Mouse (Mus musculus) heart, embryonic 15.5 days (tissue): ENCODE data around the gene Clasp1. TPM values are rescaled to one million over a fixed set of nuclear protein-coding genes. Genes with fewer than 3 reads are reported as not detected.

Source experiments
- ATAC-seq: fragments of 200-750 bp; cut with Nextera tagmentation; replicated peaks from 2 replicates; pipeline ENCODE4 v1.8.0; 2017; ENCODE audit warnings: low read depth, moderate TSS enrichment; ENCODE audit not compliant: insufficient number of reproducible peaks, insufficient read depth, low FRiP score
- H3K27ac ChIP-seq: fragments of 300-500 bp; sonication (generic); 2 replicates; pipeline ENCODE4 v1.5.1; 2015; ENCODE audit warnings: mild to moderate bottlenecking, inconsistent platforms
- H3K27me3 ChIP-seq: fragments of 300-500 bp; sonication (generic); 2 replicates; pipeline ENCODE4 v1.6.1; 2015; ENCODE audit warnings: inconsistent platforms
- H3K36me3 ChIP-seq: fragments of 300-500 bp; sonication (generic); 2 replicates; pipeline ENCODE4 v1.6.1; 2015; ENCODE audit warnings: mild to moderate bottlenecking, inconsistent platforms
- H3K4me1 ChIP-seq: fragments of 300-500 bp; sonication (generic); replicated peaks from 2 replicates; pipeline ENCODE4 v1.6.1; 2015; ENCODE audit warnings: inconsistent platforms
- H3K4me2 ChIP-seq: fragments of 300-500 bp; sonication (generic); 2 replicates; pipeline ENCODE4 v1.6.1; 2015; ENCODE audit warnings: inconsistent platforms, mild to moderate bottlenecking, moderate library complexity
- H3K4me3 ChIP-seq: fragments of 300-500 bp; sonication (generic); 2 replicates; pipeline ENCODE4 v1.5.1; 2015; ENCODE audit warnings: mild to moderate bottlenecking, inconsistent platforms
- H3K9ac ChIP-seq: fragments of 300-500 bp; sonication (generic); 2 replicates; pipeline ENCODE4 v1.6.1; 2015; ENCODE audit warnings: mild to moderate bottlenecking, inconsistent platforms
- H3K9me3 ChIP-seq: fragments of 300-500 bp; sonication (generic); replicated peaks from 2 replicates; pipeline ENCODE4 v1.6.1; 2016; ENCODE audit warnings: inconsistent platforms
- WGBS: fragments of 180-500 bp; shearing (Covaris S2); methylation state at CpG from one replicate; pipeline ENCODE4 v1.1.7; 2015; ENCODE audit warnings: mixed read lengths; 5-methylcytosine and 5-hydroxymethylcytosine counted together
- polyA plus RNA-seq: library from polyadenylated mRNA; unstranded; fragments of >200 nt; fragmentation: Nextera tagmentation; extraction: Ambion mirVana; gene quantifications from 2 replicates; pipeline ENCODE4 v1.2.1, GENCODE M21; 2015

Clasp1 gene
- polyA plus RNA-seq, 1 experiment from 2014 or later: 91.1 TPM

DNA sequence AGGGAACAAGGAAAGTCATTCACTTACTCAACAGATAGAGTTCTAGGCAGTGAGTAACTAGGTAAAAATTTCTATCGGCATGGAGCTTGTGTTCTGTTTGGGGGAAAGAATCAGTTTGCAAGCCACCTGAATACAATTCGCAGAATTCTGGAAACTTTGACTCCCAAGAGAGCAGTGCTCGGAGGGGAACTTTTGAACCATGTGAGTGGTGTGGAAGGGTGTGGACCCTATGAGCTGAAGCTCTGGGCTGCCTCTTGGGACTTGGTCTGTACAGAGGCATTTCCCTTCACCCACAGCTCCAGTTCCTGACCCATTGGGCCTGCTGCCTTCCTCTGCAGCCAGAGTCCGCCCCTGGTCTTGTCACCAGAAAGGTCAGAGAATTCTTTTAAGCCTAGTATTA is 64.7 kb downstream of the Clasp1 start:
- Histone ChIP-seq H3K4me1 (peaks cover 34% of the 10 kb centered on the region), H3K4me3 (no peak overlapping the region), H3K27ac (no peak overlapping the region), H3K9ac (no peak overlapping the region), H3K36me3 (no peaks in the 10 kb centered on the region), H3K27me3 (no peaks in the 10 kb centered on the region), H3K4me2 (no peak overlapping the region), H3K9me3 (no peaks in the 10 kb centered on the region)
- WGBS: 83% methylated on average over 4 of the region's 4 CpGs
- no peak for ATAC-seq

GRCm38 (mm10) chr1:118454817-118455216 is 66.0 kb downstream of the Clasp1 start:
- no peak overlapping the region for H3K4me2 ChIP-seq
- H3K4me1 ChIP-seq: peaks cover 38% of the 10 kb centered on the region
- H3K4me3 ChIP-seq: no peak overlapping the region
- no peaks in the 10 kb centered on the region for H3K9me3 ChIP-seq
- 85% methylated on average over 4 of the region's 4 CpGs for WGBS
- no peak overlapping the region for H3K27ac ChIP-seq
- H3K36me3 ChIP-seq: no peaks in the 10 kb centered on the region
- ATAC-seq: no peak
- no peak overlapping the region for H3K9ac ChIP-seq
- no peaks in the 10 kb centered on the region for H3K27me3 ChIP-seq

- H3K36me3 ChIP-seq: peaks cover 16% of the 10 kb centered on the region; the same call in 1 of the 2 replicates
- H3K9me3 ChIP-seq: no peaks in the 10 kb centered on the region
- no peak for ATAC-seq
- peak overlapping the region; percentile 4; the same call in 1 of the 2 replicates for H3K9ac ChIP-seq
- H3K4me2 ChIP-seq: peak overlapping the region; percentile 79
- peak overlapping the region; percentile 99 for H3K27ac ChIP-seq
- peak overlapping the region; percentile 22 for H3K4me3 ChIP-seq
- no peaks in the 10 kb centered on the region for H3K27me3 ChIP-seq
- peaks cover 41% of the 10 kb centered on the region for H3K4me1 ChIP-seq
- whole genome bisulfite sequencing: 16% methylated on average over 11 of the region's 11 CpGs
Measured at GRCm38 (mm10) chr1:118457256-118457882, 68.5 kb downstream of the Clasp1 start.

- 26% methylated on average over 1 of the region's 1 CpGs for WGBS
- H3K9ac ChIP-seq: no peak overlapping the region
Measured at GRCm38 (mm10) chr1:118457883-118458259, 69.0 kb downstream of the Clasp1 start.

DNA sequence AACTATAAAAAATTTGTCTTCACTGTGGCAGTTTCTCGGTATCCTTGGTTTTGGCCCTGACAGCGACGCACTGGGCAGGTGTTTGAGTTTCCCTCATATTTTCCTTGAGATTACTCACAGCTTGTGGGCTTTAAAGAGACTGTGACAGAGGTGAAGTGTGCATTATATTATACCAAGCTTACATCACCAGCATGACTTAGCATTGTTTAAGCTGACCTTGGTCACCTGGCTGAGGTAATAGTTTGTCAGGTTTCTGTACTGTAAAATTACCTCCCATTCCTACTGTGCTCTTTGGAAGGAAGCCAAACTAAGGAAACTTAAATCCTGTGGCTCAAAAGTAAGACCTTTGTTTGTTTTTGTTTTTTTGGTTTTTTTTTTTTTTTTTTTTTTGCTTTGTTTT is 69.4 kb downstream of the Clasp1 start:
- H3K27me3 ChIP-seq: no peaks in the 10 kb centered on the region
- peak overlapping the region; percentile 99 for H3K27ac ChIP-seq
- WGBS: 43% methylated on average over 3 of the region's 3 CpGs

More at GRCm38 (mm10) chr1:118457883-118458259, 69.0 kb downstream of the Clasp1 start:
- Histone ChIP-seq H3K27me3 (no peaks in the 10 kb centered on the region), H3K4me3 (peak overlapping the region; percentile 22), H3K4me2 (peak overlapping the region; percentile 79), H3K27ac (peak overlapping the region; percentile 99), H3K9me3 (no peaks in the 10 kb centered on the region), H3K36me3 (peaks cover 16% of the 10 kb centered on the region; the same call in 1 of the 2 replicates), H3K4me1 (peaks cover 41% of the 10 kb centered on the region)
- ATAC-seq: no peak

DNA sequence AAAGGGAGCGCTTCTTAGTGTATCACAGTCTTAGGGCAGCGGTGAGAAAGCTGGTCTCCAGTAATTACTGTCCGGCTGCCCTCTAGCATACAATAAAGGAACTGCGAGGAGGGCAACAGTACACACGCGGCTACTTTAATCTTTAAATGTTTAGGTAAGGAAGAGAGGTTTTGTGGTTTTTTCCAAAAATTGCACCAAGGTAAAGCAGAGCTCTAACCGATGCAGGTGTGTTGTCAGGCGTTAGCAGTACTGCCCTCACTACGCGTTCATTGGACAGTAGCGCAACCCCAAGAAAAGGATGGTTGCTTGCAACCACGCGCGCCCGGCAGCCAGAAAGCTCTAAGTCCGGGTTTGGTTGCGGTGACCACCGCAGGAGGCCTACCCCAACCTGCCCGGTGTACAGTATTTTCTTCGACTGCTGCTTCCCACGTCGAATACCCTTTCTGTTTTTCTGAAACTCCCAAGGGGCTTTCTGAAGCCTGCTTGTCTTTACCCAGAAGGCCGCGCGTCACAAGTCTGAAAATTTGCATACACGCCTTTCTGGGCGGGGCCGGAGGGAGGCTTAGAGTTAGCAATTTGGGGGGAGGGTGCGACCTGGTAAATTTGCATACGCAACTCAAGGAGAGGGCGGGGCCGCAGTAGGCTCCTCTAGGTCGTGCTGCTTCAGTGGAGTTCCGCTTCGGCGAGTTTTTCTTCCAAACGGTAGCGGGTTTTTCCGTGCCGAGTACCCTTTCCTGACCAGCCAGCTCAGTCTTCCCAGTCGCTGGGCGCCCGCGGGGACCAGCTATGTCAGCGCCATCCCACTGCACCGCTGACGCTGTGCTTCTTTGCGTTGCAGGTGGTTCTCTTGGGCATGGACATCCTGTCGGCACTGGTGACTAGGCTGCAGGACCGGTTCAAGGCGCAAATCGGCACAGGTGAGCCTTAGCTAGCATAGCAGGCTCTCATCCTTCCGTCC is 70.4 kb downstream of the Clasp1 start:
- peak overlapping the region; percentile 99 for H3K27ac ChIP-seq
- H3K4me1 ChIP-seq: peaks cover 36% of the 10 kb centered on the region
- peak; percentile 89 for ATAC-seq
- H3K9ac ChIP-seq: peak overlapping the region; percentile 71
- H3K9me3 ChIP-seq: no peaks in the 10 kb centered on the region
- peak overlapping the region; percentile 79 for H3K4me2 ChIP-seq
- H3K27me3 ChIP-seq: no peaks in the 10 kb centered on the region
- H3K4me3 ChIP-seq: peak overlapping the region; percentile 68
- peaks cover 19% of the 10 kb centered on the region; the same call in 1 of the 2 replicates for H3K36me3 ChIP-seq
- 2% methylated on average over 53 of the region's 53 CpGs for WGBS

More for the DNA sequence above, 69.4 kb downstream of the Clasp1 start:
- no peak overlapping the region for H3K9ac ChIP-seq
- 0 out of 2 replicates have a peak overlapping the region, but pooled peaks have one; percentile 68 for H3K4me3 ChIP-seq
- no peaks in the 10 kb centered on the region for H3K9me3 ChIP-seq
- H3K36me3 ChIP-seq: peaks cover 16% of the 10 kb centered on the region; the same call in 1 of the 2 replicates
- no peak for ATAC-seq
- H3K4me1 ChIP-seq: peaks cover 38% of the 10 kb centered on the region
- H3K4me2 ChIP-seq: peak overlapping the region; percentile 79

- Histone ChIP-seq H3K36me3 (peaks cover 34% of the 10 kb centered on the region), H3K27me3 (no peaks in the 10 kb centered on the region), H3K4me2 (no peak overlapping the region), H3K4me1 (peaks cover 36% of the 10 kb centered on the region), H3K9ac (no peak overlapping the region), H3K4me3 (no peak overlapping the region), H3K9me3 (no peaks in the 10 kb centered on the region), H3K27ac (no peak overlapping the region)
- WGBS: 83% methylated on average over 5 of the region's 5 CpGs
- ATAC-seq: no peak
Measured at GRCm38 (mm10) chr1:118460716-118461115, 71.9 kb downstream of the Clasp1 start.

- H3K9ac ChIP-seq: no peak overlapping the region
- no peak overlapping the region for H3K4me3 ChIP-seq
- no peaks in the 10 kb centered on the region for H3K9me3 ChIP-seq
- peaks cover 52% of the 10 kb centered on the region for H3K36me3 ChIP-seq
- 98% methylated on average over 6 of the region's 6 CpGs for WGBS
- H3K4me2 ChIP-seq: no peak overlapping the region
- no peak overlapping the region for H3K27ac ChIP-seq
- no peaks in the 10 kb centered on the region for H3K27me3 ChIP-seq
- H3K4me1 ChIP-seq: no peaks in the 10 kb centered on the region
- no peak for ATAC-seq
Measured at GRCm38 (mm10) chr1:118466041-118466440, 77.2 kb downstream of the Clasp1 start.

DNA sequence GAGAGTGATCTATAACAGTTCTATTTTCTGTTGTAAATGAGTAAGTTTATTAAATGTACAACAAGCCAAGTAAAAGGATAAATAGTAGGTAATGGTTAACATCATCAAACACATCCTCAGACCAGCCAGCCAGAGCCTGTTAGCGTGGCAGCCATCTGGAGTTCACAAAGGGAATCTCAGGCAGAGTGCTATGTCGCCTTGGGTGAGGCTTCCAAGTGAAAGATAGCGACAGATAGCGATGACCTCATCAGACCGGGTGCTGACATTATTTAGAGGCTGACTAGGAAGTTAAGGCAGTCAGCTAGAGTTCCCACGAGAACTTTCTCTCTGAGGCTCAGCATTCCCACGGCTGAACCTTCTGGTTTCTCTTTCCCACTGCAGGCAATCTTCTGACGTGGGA is 83.5 kb downstream of the Clasp1 start:
- H3K4me1 ChIP-seq: peaks cover 11% of the 10 kb centered on the region
- no peak overlapping the region for H3K9ac ChIP-seq
- no peak overlapping the region for H3K4me3 ChIP-seq
- 28% methylated on average over 8 of the region's 8 CpGs for WGBS
- peaks cover 13% of the 10 kb centered on the region; the same call in 1 of the 2 replicates for H3K36me3 ChIP-seq
- no peaks in the 10 kb centered on the region for H3K27me3 ChIP-seq
- H3K4me2 ChIP-seq: no peak overlapping the region
- no peaks in the 10 kb centered on the region for H3K9me3 ChIP-seq
- no peak overlapping the region for H3K27ac ChIP-seq
- peak; percentile 39; the same call in 1 of the 2 replicates for ATAC-seq

- no peaks in the 10 kb centered on the region for H3K27me3 ChIP-seq
- no peaks in the 10 kb centered on the region; the same call in 1 of the 2 replicates for H3K36me3 ChIP-seq
- H3K4me3 ChIP-seq: no peak overlapping the region
- no peak for ATAC-seq
- no peak overlapping the region for H3K27ac ChIP-seq
- no peaks in the 10 kb centered on the region for H3K9me3 ChIP-seq
- H3K4me1 ChIP-seq: peaks cover 39% of the 10 kb centered on the region
- no peak overlapping the region for H3K9ac ChIP-seq
- H3K4me2 ChIP-seq: no peak overlapping the region
- 34% methylated on average over 4 of the region's 4 CpGs for WGBS
Measured at GRCm38 (mm10) chr1:118476919-118477318, 88.1 kb downstream of the Clasp1 start.

- Histone ChIP-seq H3K4me2 (peak overlapping the region; percentile 33), H3K27ac (peak overlapping the region; percentile 95), H3K9me3 (no peaks in the 10 kb centered on the region), H3K36me3 (no peaks in the 10 kb centered on the region), H3K9ac (no peak overlapping the region), H3K27me3 (no peaks in the 10 kb centered on the region), H3K4me1 (peaks cover 32% of the 10 kb centered on the region), H3K4me3 (no peak overlapping the region)
- peak; percentile 81 for ATAC-seq
- WGBS: 34% methylated on average over 4 of the region's 4 CpGs
Measured at GRCm38 (mm10) chr1:118479246-118479645, 90.4 kb downstream of the Clasp1 start.
